Mouse (Mus musculus): ENCODE data around the gene Mtrf1l.

Gene Mtrf1l

DNA sequence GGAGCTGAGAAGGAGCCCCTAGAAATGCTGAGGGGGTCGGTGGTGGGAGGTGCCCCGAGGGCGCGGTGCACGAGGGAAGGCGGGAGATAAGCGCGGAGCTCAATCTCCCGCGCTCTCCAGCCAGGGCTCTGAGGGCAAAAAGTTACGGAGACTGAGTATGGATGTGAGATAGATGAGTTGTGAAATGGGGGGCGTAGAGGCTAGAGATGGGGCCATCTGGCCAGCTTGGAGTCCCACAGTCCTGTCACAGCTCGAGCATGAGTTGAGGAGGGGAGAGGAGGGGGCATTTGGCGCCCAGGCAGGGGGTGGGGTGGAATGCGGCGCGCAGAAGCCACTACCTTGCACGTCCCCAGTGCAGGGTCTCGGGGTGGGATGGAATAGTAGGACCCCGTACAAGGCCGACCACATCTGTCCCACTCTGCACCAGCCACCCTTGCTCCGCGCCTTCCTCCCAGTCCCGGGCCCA, 19.0 kb downstream of the Mtrf1l start:
- DNase-seq (ENCODE audit: low read depth, low spot score): peak; percentile 52

DNA sequence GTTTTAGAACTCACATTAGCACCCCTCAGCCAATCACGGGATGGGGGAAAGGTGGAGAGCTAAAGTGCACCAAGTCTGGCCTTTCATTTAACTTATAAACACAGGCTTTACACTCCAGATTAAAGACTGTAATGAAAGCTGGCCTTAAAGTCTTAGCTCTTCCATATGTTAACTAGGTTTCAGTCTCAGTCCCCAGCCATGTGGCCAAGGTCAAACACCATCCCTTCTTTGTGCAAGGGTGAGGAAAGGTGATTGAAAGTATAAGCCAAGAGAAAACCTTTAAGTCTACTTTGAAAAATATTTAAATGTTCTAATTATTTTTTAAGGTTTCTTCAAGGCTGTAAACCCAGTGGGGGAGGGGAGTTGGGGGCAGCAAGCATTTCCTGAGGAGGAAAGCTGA, 20.0 kb downstream of the Mtrf1l start:
- no peak for DNase-seq (ENCODE audit: low read depth, low spot score)

GRCm38 (mm10) chr10:5802866-5803265, 20.8 kb downstream of the Mtrf1l start:
- DNase-seq (ENCODE audit: low read depth, low spot score): no peak

GRCm38 (mm10) chr10:5800490-5800889, 23.2 kb downstream of the Mtrf1l start:
- DNase-seq (ENCODE audit: low read depth, low spot score): no peak

- DNase-seq (ENCODE audit: low read depth, low spot score): no peak
Observed at GRCm38 (mm10) chr10:5798069-5798468, 25.6 kb downstream of the Mtrf1l start.

DNA sequence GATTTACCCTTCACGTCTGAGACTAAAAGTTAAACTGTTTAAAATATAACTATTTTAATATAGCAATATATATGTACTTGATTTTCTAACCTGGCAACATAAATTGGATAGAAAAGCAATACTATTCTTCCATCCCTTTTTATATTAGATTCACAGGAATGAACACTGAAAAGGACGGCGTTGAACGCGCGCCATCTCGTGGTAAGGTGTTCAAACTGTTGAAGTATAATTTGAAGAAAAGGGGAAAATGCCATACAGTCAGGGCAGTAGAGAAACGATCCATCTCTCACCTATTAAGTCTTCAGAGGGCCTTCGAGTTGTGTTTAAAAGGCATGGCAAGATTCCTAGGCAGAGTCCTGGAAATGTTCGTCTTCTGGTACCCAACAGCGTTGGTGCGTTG, 33.1 kb downstream of the Mtrf1l start:
- DNase-seq (ENCODE audit: low read depth, low spot score): no peak

DNA sequence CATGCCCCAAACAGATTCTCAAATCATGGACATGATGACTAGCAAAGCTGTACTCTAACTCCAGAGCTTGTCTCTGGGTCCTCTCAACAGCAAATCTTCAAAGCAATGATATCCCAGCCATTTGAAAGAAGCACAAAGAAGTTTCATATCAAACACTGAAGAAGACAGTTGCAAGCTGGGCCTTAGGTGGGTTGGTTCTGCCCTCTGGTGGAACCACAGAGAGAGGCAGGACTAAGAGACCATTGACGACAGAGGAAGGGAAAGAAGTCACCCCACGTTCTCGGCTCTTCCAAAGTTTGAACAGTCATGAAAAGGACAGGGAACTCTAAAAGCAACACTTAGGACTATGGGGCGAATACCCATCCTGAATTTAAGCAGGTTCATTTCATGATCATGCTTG, 36.8 kb downstream of the Mtrf1l start:
- no peak for DNase-seq (ENCODE audit: low read depth, low spot score)

All from c-Kit-negative CD71-positive TER-119-positive erythroid progenitor cells, embryonic 14.5 days (primary cell).